Mouse (Mus musculus) thymus, postnatal 10 days (tissue): Measurements from ENCODE around the gene Snhg11.
"Not testable (repeated sequence)": the region's sequence is repeated elsewhere in the genome, so short reads cannot be mapped to it uniquely, and the experiment has no call there.

Source experiments
- DNase-seq, 2 experiments: peaks; one replicate each; pipeline ENCODE4 v3.0.0; 2021; ENCODE audit warnings: low spot score in 2 of 2

Gene Snhg11

DNA sequence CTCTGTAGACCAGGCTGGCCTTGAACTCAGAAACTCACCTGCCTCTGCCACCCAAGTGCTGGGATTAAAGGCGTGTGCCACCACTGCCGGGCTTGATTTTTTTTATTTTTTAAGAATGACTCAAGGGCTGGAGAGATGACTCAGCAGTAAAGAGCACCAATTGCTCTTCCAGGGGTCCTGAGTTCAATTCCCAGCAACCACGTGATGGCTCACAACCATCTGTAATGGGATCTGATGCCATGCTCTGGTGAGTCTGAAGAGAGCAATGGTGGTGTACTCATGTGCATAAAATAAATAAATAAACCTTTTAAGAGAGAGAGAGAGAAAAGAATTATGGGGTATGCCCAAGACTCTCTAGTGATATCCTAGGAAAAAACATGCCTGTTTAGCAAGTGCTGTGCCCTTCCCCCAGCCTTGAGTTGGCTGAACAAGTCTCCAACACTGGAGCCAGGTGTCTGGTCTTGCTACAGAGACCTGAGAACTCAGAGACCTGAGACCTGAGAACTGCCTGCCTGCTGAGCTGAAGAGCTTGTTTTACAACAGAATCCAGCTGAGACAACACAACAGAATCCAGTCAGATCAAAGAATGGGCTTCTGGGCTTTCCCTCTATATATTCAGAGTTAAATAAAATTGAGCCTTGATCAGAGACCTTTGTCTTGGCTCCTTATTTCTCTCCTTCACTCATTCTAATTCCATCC lies 5.8 kb upstream of the Snhg11 start:
- no peak for DNase-seq

- DNase-seq: no peak
These were observed 5.3 kb upstream of the Snhg11 start for GRCm38 (mm10) chr2:158370173-158370550.

DNA sequence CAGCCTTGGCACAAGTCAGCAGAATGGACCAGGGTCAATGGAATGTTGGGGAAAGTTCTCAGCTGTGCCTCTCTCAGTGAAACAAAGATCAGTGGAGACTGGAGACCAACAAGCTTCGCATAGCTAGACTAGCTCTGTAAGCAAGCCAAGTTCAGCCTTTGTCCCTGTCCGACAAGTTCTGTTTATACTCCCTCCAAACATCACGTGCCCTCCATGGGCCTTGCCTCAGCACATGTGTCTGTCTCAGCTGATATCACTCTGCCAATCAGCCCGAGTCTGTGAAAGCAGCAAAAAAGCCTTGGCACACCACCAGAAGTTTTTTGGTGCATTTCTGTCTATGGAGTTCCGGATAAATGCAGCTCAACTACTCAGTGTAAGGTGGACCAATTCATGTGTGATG lies 2.4 kb upstream of the Snhg11 start:
- DNase-seq: no peak

- DNase-seq: no peak
These were observed 1.9 kb upstream of the Snhg11 start for GRCm38 (mm10) chr2:158373516-158373915.

- DNase-seq: no peak
These were observed 767 bp downstream of the Snhg11 start for GRCm38 (mm10) chr2:158376123-158376687.

DNA sequence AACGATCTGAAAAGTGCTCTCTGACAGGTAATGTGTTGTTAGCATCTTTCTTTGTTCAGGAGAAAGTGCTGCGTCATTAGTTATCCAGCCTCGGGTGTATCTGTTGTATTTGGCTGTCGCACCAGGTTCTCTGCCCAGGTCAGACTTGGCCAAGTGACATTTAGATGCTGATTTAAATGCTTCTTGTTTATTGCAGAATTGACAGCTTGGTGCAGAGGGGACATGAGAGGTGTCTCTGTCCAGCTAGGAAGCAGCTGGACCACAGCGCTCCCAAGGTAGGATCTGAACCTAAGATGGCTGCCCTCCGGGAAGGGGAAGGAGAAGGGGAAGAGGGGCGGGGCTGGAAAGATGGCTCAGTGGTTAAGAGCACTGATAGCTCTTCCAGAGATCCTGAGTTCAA lies 1.4 kb downstream of the Snhg11 start:
- DNase-seq: no peak

- no peak for DNase-seq
These were observed 2.4 kb downstream of the Snhg11 start for GRCm38 (mm10) chr2:158377811-158378210.

GRCm38 (mm10) chr2:158379354-158380078 lies 4.1 kb downstream of the Snhg11 start:
- DNase-seq: peak; percentile 34 to 64

DNA sequence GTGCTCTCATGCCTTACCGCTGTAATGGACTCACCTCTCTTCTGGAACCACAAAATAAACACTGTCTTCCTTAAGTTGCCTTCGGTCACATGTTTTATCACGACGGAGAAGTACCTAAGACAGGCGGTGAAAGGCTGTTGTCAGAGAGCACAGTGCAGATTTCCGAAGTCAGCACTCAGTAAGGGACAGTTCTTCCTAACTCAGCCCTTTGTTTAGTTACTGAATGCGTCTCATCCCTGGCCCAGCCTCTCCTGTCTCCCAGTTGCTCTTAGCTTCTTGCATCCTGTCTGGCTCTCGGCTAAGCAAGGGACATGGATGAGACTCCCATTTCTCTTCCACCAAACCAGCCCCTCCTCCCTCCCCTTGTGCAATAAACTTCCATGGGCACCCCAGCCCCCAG lies 10.6 kb downstream of the Snhg11 start:
- DNase-seq: no peak

GRCm38 (mm10) chr2:158389421-158389820 lies 14.0 kb downstream of the Snhg11 start:
- DNase-seq: no peak

DNA sequence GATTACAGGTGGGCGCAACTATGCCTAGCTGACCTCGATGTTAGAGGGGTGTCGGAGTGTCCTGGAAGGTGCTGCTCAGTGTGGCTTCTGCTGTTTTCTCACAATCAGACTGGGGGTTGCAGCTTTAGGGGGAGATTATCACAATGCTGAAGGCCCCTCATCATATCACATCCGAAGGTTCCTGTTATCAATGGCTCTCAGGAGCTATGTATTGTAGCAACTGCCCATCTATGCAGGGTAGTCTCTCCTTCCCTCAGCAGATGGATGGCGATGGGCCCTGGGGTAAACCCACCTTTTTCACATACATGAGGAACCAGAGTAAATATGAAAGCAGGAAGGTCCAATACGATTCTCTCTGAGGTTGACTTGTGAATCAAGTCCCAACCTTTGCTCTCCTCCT lies 20.9 kb downstream of the Snhg11 start:
- DNase-seq: no peak

GRCm38 (mm10) chr2:158397140-158397539 lies 21.7 kb downstream of the Snhg11 start:
- not testable (repeated sequence) for DNase-seq

- no peak for DNase-seq
These were observed 27.5 kb downstream of the Snhg11 start for GRCm38 (mm10) chr2:158402915-158403314.

DNA sequence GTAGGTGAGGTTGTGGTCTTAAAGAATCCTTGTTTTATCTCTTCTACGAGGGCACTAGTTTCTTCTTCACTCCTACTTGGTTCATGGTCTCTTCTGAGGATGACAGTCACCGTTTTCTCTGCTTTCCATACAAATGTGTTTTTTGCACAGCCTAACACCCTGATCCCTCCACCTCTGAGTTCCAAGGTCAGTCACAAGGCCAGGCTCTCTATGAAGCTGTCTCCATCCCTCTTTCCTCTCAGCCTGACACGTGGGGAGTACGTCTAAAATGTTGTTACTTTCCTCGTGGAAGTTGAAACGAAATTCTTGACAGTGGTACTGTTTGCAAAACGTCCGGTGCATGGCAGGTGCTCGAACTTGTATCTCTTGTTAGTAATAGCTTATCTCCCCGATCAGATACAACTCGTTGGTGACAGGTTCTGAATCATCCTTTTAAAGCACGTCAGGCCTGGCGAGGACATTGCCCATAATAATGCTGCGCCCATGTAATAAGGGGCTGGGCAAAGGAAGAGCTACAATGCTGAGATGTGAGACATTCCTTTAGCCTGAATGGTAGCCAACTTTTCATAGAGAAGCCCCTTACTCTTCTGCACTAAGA lies 33.7 kb downstream of the Snhg11 start:
- DNase-seq: no peak

GRCm38 (mm10) chr2:158409595-158410021 lies 34.2 kb downstream of the Snhg11 start, which contains the start of gene Ralgapb:
Gene Ralgapb, plus strand, starts transcription at chr2:158409848.
- peak; percentile 96 to 99 for DNase-seq

DNA sequence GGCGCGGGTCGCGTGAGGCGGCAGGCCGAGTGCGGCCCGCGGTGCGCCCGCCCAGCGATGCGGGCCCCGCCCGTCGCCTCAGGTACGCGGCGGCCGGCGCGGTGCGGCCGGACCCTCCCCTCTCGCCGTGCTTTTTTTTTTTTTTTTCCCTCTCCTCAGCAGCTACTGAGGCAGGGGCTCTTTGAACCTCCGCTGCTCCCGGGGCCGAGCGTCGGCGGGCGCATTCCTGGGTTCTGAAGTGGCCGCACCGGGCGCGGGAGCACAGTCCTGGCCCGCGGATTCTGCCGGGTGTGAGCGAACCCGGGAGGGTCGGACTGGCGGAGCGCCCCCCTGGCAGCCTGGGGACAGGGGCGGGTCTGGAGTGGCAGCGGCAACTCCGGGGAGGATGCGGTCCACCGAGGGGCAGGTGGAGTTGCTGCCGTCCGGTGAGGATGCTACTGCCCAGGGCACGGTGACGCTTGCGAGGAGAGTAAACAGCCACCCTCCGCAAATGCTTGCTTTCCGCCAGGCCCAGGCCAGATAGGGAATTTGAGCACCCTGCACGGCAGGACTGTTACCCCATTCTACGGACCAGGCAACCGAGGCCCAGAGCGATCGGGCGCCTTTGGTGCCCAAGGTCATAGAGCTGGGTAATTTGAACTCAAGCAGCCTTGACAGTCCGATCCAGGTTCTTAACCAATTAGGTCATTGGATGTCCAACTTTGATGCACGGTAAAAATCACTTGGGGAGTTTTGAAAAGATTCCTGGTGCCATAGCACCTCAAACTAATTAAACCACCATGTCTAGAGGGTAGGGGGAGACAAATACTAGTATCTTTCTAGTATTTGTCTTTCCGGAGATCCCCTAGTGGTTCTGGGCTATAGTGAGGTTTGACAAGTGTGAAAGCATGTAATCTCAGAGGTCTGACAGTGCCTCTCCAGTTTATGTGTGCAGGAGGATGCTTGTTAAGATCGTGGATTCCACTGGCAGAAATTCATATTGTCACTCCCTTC lies 34.9 kb downstream of the Snhg11 start:
- peak; percentile 37 to 49 for DNase-seq

DNA sequence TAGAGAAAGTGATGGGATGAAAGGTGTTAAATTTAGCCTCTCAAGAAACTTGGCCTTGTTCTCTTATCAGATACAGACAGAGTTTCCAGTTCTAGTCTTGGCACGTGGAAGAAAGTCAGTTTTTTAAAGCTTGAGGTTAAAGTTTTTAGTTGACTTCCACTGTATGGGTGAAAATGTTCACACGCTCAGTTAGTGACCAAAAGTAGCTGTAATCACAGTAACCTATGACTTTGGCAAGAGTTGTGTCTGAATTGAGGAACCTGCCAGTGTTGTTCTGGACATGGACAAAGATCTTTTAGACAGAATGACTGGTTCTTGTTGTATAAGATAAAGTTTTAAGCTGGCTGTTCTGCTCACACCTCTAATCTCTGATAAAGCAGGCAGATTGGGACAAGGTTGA lies 37.8 kb downstream of the Snhg11 start:
- no peak for DNase-seq

DNA sequence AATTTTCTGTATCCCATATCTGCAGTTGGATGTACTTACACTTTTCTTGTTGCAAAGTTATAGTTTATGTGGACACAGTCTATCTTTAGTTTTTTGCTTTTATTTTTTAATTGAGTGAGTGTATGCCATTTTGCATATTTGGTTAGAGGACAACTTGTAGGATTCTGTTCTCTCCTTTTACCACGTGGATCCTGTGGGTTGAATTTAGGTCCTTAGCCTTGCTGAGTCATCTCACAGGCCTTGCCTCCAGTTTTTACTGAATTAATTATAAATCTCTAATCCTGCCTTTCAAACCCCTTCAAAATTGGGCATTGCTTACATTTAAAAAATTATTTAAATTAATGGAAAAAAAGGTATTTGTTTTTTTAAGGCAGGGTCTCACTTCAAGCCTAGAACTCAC lies 40.4 kb downstream of the Snhg11 start:
- DNase-seq: no peak

DNA sequence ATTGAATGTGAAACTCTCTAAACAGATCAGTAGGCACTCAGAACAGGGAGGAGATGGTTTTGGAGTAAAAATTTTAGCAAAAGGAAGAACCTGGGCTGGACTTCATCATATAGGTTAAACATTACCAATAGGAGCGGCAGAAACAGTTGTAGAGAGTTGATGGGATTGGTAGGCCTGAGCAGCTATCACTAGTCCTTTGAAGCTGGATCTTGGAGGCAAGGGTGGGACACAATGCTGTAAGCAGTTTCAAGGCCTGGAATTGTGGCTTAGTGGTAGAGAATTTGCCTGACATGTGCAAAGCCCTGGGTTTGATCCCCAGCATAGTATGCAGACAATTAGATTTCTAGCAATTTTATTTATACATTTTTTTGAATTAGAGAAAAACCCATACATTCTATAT lies 43.2 kb downstream of the Snhg11 start:
- no peak for DNase-seq
